Mouse (Mus musculus): ENCODE results near the gene Enpp5. TPM values are rescaled to one million over a fixed set of nuclear protein-coding genes. Genes with fewer than 3 reads are reported as not detected.
A peak's percentile ranks its signal among the peaks of the same experiment; 100 is the strongest.

Enpp5 gene
- total and polyA plus RNA-seq, 2 experiments from 2014 or later, result 7.3 to 11.9 TPM

DNA sequence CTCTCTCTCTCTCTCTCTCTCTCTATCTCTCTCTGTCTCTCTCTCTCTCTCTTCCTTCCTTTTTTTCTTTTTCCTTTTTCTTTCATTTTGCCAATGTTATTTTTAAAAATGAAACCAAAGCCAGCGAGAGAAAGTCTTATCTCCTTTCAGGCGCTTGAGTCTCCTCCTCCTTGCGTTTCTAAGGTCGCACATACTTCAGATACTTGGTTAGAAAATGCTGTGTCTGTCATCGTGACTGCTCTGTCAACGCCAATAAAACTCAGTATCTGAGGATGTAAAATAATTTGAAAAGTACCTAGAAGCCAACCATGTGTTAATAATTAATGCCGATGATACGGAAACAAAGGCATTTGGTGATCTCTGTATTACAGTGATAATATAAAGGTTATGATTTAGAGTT lies 57.4 kb downstream of the Enpp5 start:
- no peaks in the 10 kb centered on the region for H3K9me3 ChIP-seq (replicated peaks; ENCODE audit: control insufficient read depth, low read length)
- H3K4me1 ChIP-seq (ENCODE audit: control insufficient read depth, insufficient read depth), result peaks cover 17% of the 10 kb centered on the region
- ATAC-seq (ENCODE audit: insufficient read depth, low read depth) (no peak), DNase-seq (ENCODE audit: low spot score) (peak; percentile 12)
- peaks cover 10% of the 10 kb centered on the region; the same call in 1 of the 2 replicates for H3K27me3 ChIP-seq (ENCODE audit: control insufficient read depth, insufficient read depth, low read length)
- H3K4me3 ChIP-seq (ENCODE audit: low read depth, low read length), result peak overlapping the region; percentile 37
- no peak overlapping the region for H3K27ac ChIP-seq (ENCODE audit: low read depth)
- no peaks in the 10 kb centered on the region for H3K36me3 ChIP-seq (replicated peaks; ENCODE audit: control insufficient read depth, insufficient read depth, low read length)
- peak overlapping the region; percentile 56 for H3K4me2 ChIP-seq (ENCODE audit: low read depth, low read length)
- WGBS, result 19% methylated on average over 8 of the region's 8 CpGs
- TF ChIP-seq CTCF (IDR thresholded peaks at IDR 0.05; ENCODE audit: low read depth) (no peak), EP300 (IDR thresholded peaks at IDR 0.05; ENCODE audit: low read depth) (no peak)
- 0 out of 2 replicates have a peak overlapping the region, but pooled peaks have one; percentile 15 for H3K9ac ChIP-seq (replicated peaks; ENCODE audit: low read depth, low read length)

Other genes with a start within 250 kb of the Enpp5 start
- 9.0 and 9.3 TPM in 2 replicates for gene Enpp4, start 27.0 kb downstream of the Enpp5 start, total RNA-seq (2014; rRNA removed; ENCODE audit: low replicate concordance)
- 9.0 and 9.3 TPM in 2 replicates for gene Enpp4, start 27.0 kb downstream of the Enpp5 start, polyA plus RNA-seq (2015; fragmentation: Nextera tagmentation; extraction: Ambion mirVana)
- gene Clic5, start 109.8 kb downstream of the Enpp5 start, total RNA-seq (2014; rRNA removed; ENCODE audit: low replicate concordance), result 37.0 and 55.8 TPM in 2 replicates
- 15.5 and 17.8 TPM in 2 replicates for gene Clic5, start 109.8 kb downstream of the Enpp5 start, polyA plus RNA-seq (2015; fragmentation: Nextera tagmentation; extraction: Ambion mirVana)

All from heart, postnatal 0 days (tissue).